Mouse (Mus musculus) heart, postnatal 4 days (tissue): ENCODE measurements around the gene Olfr768. TPM values are rescaled to one million over a fixed set of nuclear protein-coding genes. Genes with fewer than 3 reads are reported as not detected.
"Not testable (repeated sequence)": the region's sequence is repeated elsewhere in the genome, so short reads cannot be mapped to it uniquely, and the experiment has no call there.

ENCODE experiments used
- DNase-seq: peaks from one replicate; pipeline ENCODE4 v3.0.0; 2021
- total RNA-seq, 2 experiments: library from RNA; stranded (reverse); gene quantifications; 2 replicates each; pipeline ENCODE4 v1.2.3; 2021

Gene Olfr768
- not detected for total RNA-seq

DNA sequence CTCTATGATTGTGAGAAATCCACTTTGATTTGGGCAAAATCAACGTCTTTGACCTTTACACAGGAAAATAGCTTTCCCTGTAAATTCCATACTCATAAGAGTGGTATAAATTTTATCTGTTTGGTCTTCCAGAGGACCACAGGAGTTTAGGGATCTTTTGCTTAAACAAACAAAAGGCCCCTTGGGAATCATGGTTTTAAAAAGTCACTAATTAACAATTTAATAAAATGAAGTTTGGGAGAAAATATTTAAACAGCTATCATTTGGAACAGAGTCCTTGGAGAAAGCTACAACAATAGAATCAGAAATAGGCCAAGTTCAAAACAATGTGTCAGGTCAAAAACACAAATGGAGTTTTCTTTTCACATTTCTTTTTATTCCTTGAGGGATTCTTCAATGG lies at the start of gene Olfr768:
TSS of gene Olfr768 (minus strand) at position 101 of the 400 bp plus-strand sequence.
- no peak for DNase-seq

DNA sequence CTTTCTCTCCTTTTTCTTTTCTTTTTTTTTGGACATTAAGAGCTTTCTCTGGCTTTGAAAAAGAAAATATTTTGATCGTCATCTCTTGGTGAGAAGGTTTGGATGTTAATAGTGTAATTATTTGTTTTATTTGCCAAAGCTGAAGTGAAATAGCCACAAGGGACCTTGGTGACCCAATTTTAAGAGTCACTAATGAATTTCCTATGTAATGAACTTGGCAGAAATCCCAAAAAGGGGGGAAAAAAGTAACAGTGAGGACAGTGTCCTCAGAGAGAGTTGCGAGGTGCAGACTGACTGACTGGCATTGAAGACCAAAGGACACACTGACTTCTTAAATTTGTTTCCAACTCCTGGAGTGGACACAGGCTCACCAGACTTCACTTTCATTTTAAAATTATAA lies 39.7 kb upstream of the Olfr768 start, which contains the start of gene Olfr770:
TSS of gene Olfr770 (minus strand) at position 101 of the 400 bp plus-strand sequence.
- no peak for DNase-seq

DNA sequence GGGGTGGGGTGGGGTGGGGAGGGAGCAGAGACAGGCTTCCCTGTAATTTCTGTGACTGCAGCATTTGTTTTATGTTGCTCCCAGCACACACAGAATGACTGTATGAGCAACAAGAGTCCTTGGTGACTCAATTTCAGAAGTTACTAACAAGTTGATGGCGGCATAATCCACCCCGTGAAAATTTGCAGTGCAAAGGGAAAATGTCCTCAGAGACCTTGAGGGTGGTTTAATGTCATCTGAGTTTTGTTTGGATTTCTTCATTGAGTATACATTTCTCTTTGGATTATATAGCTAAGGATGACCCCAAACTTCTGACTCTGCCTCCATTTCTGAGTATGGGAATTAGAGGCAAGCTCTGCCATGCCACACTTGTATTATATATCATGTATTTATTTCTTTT lies 18.6 kb upstream of the Olfr768 start, which contains the start of gene Olfr769:
TSS of gene Olfr769 (minus strand) at position 101 of the 400 bp plus-strand sequence.
- no peak for DNase-seq

DNA sequence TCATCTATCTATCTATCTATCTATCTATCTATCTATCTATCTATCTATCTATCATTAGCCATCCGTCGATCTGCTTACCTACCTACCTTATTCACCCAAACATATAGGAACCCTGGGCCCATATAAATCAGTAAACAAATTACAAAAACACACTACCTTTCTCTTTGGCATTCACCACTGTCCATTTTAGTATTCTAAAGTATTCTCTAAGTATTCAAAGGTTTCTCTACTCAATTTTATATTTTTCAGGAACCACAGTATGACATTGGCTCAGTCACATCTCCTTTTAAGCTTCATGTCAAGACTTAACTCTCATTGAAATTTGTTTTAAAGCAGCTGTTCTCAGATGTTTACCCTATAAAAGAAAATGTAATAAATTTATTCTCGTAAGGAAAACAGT lies 16.0 kb upstream of the Olfr768 start:
- DNase-seq = no peak

DNA sequence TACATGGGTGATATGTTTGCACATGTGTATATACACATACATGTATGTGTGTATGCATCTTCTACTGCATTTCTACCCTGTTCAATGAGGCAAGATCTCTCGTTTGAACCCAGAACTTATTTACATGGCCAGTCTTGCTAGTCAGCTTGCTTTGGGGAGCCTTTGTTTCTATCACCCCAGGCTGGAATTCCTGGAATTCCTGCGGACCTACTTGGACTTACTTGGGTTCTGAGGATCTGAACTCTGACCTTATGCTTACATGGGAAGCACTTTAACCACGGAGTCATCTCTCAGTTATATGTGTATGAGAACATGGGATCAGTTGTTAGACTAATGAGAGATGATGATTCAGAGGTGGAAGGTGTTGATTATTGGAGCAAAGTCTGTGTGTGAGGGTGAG lies 2.1 kb upstream of the Olfr768 start:
- no peak for DNase-seq

DNA sequence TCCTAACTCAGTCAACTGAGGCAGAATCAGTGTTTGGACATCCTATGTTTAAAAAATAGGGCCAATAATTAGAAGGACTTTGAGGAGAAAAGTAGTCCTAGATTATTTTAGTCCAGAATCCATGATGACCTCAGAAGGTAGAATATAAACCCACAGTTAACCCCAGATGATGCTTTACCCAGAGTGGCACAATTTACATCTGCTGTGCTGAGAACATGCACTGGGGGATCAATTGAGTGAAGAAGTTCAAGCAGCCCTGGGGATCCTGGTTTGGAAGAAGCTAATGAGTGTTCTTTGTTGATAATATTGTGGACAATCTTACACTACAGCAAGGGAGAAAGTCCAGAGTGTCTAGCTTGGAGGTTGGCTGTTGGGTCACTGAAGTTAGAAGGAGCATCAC lies 16.4 kb downstream of the Olfr768 start, which contains the start of gene Olfr767:
TSS of gene Olfr767 (minus strand) at position 101 of the 400 bp plus-strand sequence.
- not testable (repeated sequence) for DNase-seq

DNA sequence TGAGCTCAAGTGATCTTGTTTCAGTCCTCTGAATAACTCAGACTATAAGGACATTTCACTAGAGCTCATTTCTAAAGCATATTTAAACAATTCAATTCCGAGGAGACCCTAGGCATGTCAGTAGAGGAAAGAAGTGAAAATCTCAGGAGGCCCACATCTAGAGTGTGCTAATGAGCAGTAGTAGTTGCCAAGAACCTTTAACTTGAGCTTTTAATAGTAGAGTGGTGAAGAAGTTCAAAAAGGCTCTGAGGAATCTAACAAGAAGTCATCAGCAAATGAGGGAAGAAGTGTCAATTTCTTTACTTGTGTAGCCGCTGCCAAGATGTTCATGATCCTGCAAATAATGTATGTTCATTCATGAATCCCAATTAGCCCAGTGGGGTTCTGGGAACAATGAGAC lies 30.3 kb downstream of the Olfr768 start, which contains the start of gene Olfr766-ps1:
TSS of gene Olfr766-ps1 (minus strand) at position 101 of the 400 bp plus-strand sequence.
- DNase-seq = no peak

DNA sequence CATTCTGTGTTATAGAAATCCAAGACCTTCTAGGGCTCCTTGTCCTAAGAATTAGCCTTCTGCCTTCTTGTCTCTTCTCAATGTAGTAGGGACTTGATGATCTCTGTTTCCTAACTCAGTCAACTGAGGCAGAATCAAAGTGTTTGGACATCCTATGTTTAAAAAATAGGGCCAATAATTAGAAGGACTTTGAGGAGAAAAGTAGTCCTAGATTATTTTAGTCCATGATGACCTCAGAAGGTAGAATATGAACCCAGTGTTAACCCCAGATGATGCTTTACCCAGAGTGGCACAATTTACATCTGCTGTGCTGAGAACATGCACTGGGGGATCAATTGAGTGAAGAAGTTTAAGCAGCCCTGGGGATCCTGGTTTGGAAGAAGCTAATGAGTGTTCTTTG lies 49.3 kb downstream of the Olfr768 start, which contains the start of gene Olfr765:
TSS of gene Olfr765 (minus strand) at position 101 of the 400 bp plus-strand sequence.
- not testable (repeated sequence) for DNase-seq

Other genes starting within 250 kb of the Olfr768 start
- gene Gdf11, start 207.7 kb downstream of the Olfr768 start, total RNA-seq = 1 to 10 TPM; 3.8 to 4.1 TPM
- 100 to 1,000 TPM; 216 to 226 TPM for gene Cd63, start 198.4 kb downstream of the Olfr768 start, total RNA-seq
- 1 to 10 TPM; 5.3 to 5.6 TPM for gene Rdh5, start 176.5 kb downstream of the Olfr768 start, total RNA-seq
- 100 to 1,000 TPM; 152 to 180 TPM for gene Bloc1s1, start 175.3 kb downstream of the Olfr768 start, total RNA-seq
- gene Itga7, start 165.6 kb downstream of the Olfr768 start, total RNA-seq = 10 to 100 TPM; 69.6 to 78.5 TPM
- under 1 TPM in 1 of 2 experiments, not detected in 1; 0.21 TPM for gene Mettl7b, start 138.4 kb downstream of the Olfr768 start, total RNA-seq
- not detected for gene Olfr9, start 109.9 kb downstream of the Olfr768 start, total RNA-seq
- not detected for gene Olfr763, start 88.6 kb downstream of the Olfr768 start, total RNA-seq
- gene Olfr764-ps1, start 59.5 kb downstream of the Olfr768 start, total RNA-seq = not detected
- not detected for gene Olfr765, start 49.4 kb downstream of the Olfr768 start, total RNA-seq
- gene Olfr766-ps1, start 30.4 kb downstream of the Olfr768 start, total RNA-seq = not detected
- not detected for gene Olfr767, start 16.5 kb downstream of the Olfr768 start, total RNA-seq
- gene Olfr769, start 18.5 kb upstream of the Olfr768 start, total RNA-seq = not detected
- gene Olfr770, start 39.6 kb upstream of the Olfr768 start, total RNA-seq = not detected
- not detected for gene Olfr771, start 65.4 kb upstream of the Olfr768 start, total RNA-seq
- gene Olfr772, start 78.5 kb upstream of the Olfr768 start, total RNA-seq = not detected
- gene Olfr773, start 88.0 kb upstream of the Olfr768 start, total RNA-seq = not detected
- gene Olfr774, start 136.8 kb upstream of the Olfr768 start, total RNA-seq = not detected
- gene Olfr775, start 149.0 kb upstream of the Olfr768 start, total RNA-seq = not detected
- gene Olfr776, start 159.8 kb upstream of the Olfr768 start, total RNA-seq = not detected
- not detected for gene Olfr777, start 172.1 kb upstream of the Olfr768 start, total RNA-seq
- gene Olfr780, start 218.7 kb upstream of the Olfr768 start, total RNA-seq = not detected
- not detected for gene Olfr781, start 229.5 kb upstream of the Olfr768 start, total RNA-seq
- gene Olfr782, start 249.5 kb upstream of the Olfr768 start, total RNA-seq = not detected